Mouse (Mus musculus): Measurements from ENCODE around the gene Gm20388. TPM values are rescaled to one million over a fixed set of nuclear protein-coding genes. Genes with fewer than 3 reads are reported as not detected.
A peak's percentile ranks its signal among the peaks of the same experiment; 100 is the strongest.

The Gm20388 gene
- polyA plus RNA-seq, 1 experiment from 2014 or later, result 3.6 TPM

- H3K36me3 ChIP-seq (replicated peaks), result no peaks in the 10 kb centered on the region; the same call in 1 of the 2 replicates
- peaks cover 31% of the 10 kb centered on the region for H3K4me1 ChIP-seq
- no peak overlapping the region for H3K27ac ChIP-seq (replicated peaks)
- H3K9me3 ChIP-seq, result peaks cover 21% of the 10 kb centered on the region
- no peak overlapping the region for H3K4me3 ChIP-seq
- no peak for DNase-seq (ENCODE audit: low spot score)
- H3K27me3 ChIP-seq (replicated peaks; ENCODE audit: low read depth, poor library complexity, severe bottlenecking), result peaks cover 21% of the 10 kb centered on the region
- 91% methylated on average over 6 of the region's 6 CpGs for whole genome bisulfite sequencing
Measured at GRCm38 (mm10) chr8:122867982-122868381, 2957.3 kb downstream of the Gm20388 start.

GRCm38 (mm10) chr8:122870377-122870863, 2959.8 kb downstream of the Gm20388 start:
- Histone ChIP-seq H3K9me3 (peaks cover 6% of the 10 kb centered on the region), H3K4me3 (peak overlapping the region; percentile 47), H3K27me3 (replicated peaks; ENCODE audit: low read depth, poor library complexity, severe bottlenecking) (peaks cover 15% of the 10 kb centered on the region; the same call in 1 of the 2 replicates), H3K36me3 (replicated peaks) (no peaks in the 10 kb centered on the region; the same call in 1 of the 2 replicates), H3K27ac (replicated peaks) (peak overlapping the region; percentile 32; the same call in 1 of the 2 replicates), H3K4me1 (peaks cover 27% of the 10 kb centered on the region)
- DNase-seq (ENCODE audit: low spot score), result peak; percentile 71
- WGBS, result 12% methylated on average over 31 of the region's 31 CpGs

GRCm38 (mm10) chr8:122871663-122872062, 2961.0 kb downstream of the Gm20388 start:
- H3K27me3 ChIP-seq (replicated peaks; ENCODE audit: low read depth, poor library complexity, severe bottlenecking), result 0 out of 2 replicates have a peak, but pooled peaks cover 12% of the 10 kb centered on the region

GRCm38 (mm10) chr8:122873171-122873570, 2962.5 kb downstream of the Gm20388 start:
- Histone ChIP-seq H3K4me3 (no peak overlapping the region), H3K4me1 (peaks cover 36% of the 10 kb centered on the region), H3K9me3 (no peaks in the 10 kb centered on the region), H3K27me3 (replicated peaks; ENCODE audit: low read depth, poor library complexity, severe bottlenecking) (0 out of 2 replicates have a peak, but pooled peaks cover 11% of the 10 kb centered on the region), H3K36me3 (replicated peaks) (no peaks in the 10 kb centered on the region), H3K27ac (replicated peaks) (no peak overlapping the region)
- WGBS, result 62% methylated on average over 6 of the region's 6 CpGs
- no peak for DNase-seq (ENCODE audit: low spot score)

More at GRCm38 (mm10) chr8:122871663-122872062, 2961.0 kb downstream of the Gm20388 start:
- Histone ChIP-seq H3K4me3 (no peak overlapping the region), H3K36me3 (replicated peaks) (no peaks in the 10 kb centered on the region), H3K9me3 (no peaks in the 10 kb centered on the region), H3K4me1 (peaks cover 31% of the 10 kb centered on the region), H3K27ac (replicated peaks) (no peak overlapping the region)
- WGBS, result 66% methylated on average over 9 of the region's 9 CpGs
- no peak for DNase-seq (ENCODE audit: low spot score)

GRCm38 (mm10) chr8:122875186-122875585, 2964.5 kb downstream of the Gm20388 start:
- no peaks in the 10 kb centered on the region for H3K36me3 ChIP-seq (replicated peaks)
- peaks cover 39% of the 10 kb centered on the region for H3K4me1 ChIP-seq
- H3K27me3 ChIP-seq (replicated peaks; ENCODE audit: low read depth, poor library complexity, severe bottlenecking), result no peaks in the 10 kb centered on the region
- WGBS, result 50% methylated on average over 5 of the region's 5 CpGs
- peak; percentile 42 for DNase-seq (ENCODE audit: low spot score)
- H3K9me3 ChIP-seq, result no peaks in the 10 kb centered on the region
- peak overlapping the region; percentile 73 for H3K27ac ChIP-seq (replicated peaks)
- no peak overlapping the region for H3K4me3 ChIP-seq

- Histone ChIP-seq H3K4me3 (no peak overlapping the region), H3K9me3 (no peaks in the 10 kb centered on the region), H3K4me1 (peaks cover 42% of the 10 kb centered on the region), H3K27me3 (replicated peaks; ENCODE audit: low read depth, poor library complexity, severe bottlenecking) (no peaks in the 10 kb centered on the region), H3K27ac (replicated peaks) (no peak overlapping the region), H3K36me3 (replicated peaks) (peaks cover 23% of the 10 kb centered on the region)
- no peak for DNase-seq (ENCODE audit: low spot score)
- WGBS, result 89% methylated on average over 3 of the region's 3 CpGs
Measured at GRCm38 (mm10) chr8:122878231-122878630, 2967.6 kb downstream of the Gm20388 start.

- no peak overlapping the region for H3K4me3 ChIP-seq
- H3K27me3 ChIP-seq (replicated peaks; ENCODE audit: low read depth, poor library complexity, severe bottlenecking), result no peaks in the 10 kb centered on the region
- DNase-seq (ENCODE audit: low spot score), result no peak
- H3K36me3 ChIP-seq (replicated peaks), result peaks cover 44% of the 10 kb centered on the region
- H3K4me1 ChIP-seq, result peaks cover 33% of the 10 kb centered on the region
- H3K27ac ChIP-seq (replicated peaks), result no peak overlapping the region
- H3K9me3 ChIP-seq, result no peaks in the 10 kb centered on the region
- 29% methylated on average over 3 of the region's 3 CpGs for WGBS
Measured at GRCm38 (mm10) chr8:122880302-122880701, 2969.7 kb downstream of the Gm20388 start.

GRCm38 (mm10) chr8:122883671-122884070, 2973.0 kb downstream of the Gm20388 start:
- H3K27me3 ChIP-seq (replicated peaks; ENCODE audit: low read depth, poor library complexity, severe bottlenecking), result no peaks in the 10 kb centered on the region
- peaks cover 21% of the 10 kb centered on the region for H3K4me1 ChIP-seq
- H3K4me3 ChIP-seq, result no peak overlapping the region
- no peak for DNase-seq (ENCODE audit: low spot score)
- H3K27ac ChIP-seq (replicated peaks), result no peak overlapping the region
- WGBS, result 84% methylated on average over 10 of the region's 10 CpGs
- H3K9me3 ChIP-seq, result no peaks in the 10 kb centered on the region
- H3K36me3 ChIP-seq (replicated peaks), result peaks cover 77% of the 10 kb centered on the region

GRCm38 (mm10) chr8:122891440-122891839, 2980.8 kb downstream of the Gm20388 start:
- H3K27me3 ChIP-seq (replicated peaks; ENCODE audit: low read depth, poor library complexity, severe bottlenecking), result no peaks in the 10 kb centered on the region
- H3K4me3 ChIP-seq, result no peak overlapping the region
- H3K27ac ChIP-seq (replicated peaks), result no peak overlapping the region
- 91% methylated on average over 12 of the region's 12 CpGs for WGBS
- no peaks in the 10 kb centered on the region for H3K4me1 ChIP-seq
- peaks cover 100% of the 10 kb centered on the region for H3K36me3 ChIP-seq (replicated peaks)
- no peak for DNase-seq (ENCODE audit: low spot score)
- no peaks in the 10 kb centered on the region for H3K9me3 ChIP-seq

- H3K27me3 ChIP-seq (replicated peaks; ENCODE audit: low read depth, poor library complexity, severe bottlenecking), result no peaks in the 10 kb centered on the region
- peaks cover 100% of the 10 kb centered on the region for H3K36me3 ChIP-seq (replicated peaks)
- WGBS, result 93% methylated on average over 12 of the region's 12 CpGs
- no peak overlapping the region for H3K27ac ChIP-seq (replicated peaks)
- no peaks in the 10 kb centered on the region for H3K4me1 ChIP-seq
- no peaks in the 10 kb centered on the region for H3K9me3 ChIP-seq
- H3K4me3 ChIP-seq, result no peak overlapping the region
- no peak for DNase-seq (ENCODE audit: low spot score)
Measured at GRCm38 (mm10) chr8:122893451-122893850, 2982.8 kb downstream of the Gm20388 start.

- H3K36me3 ChIP-seq (replicated peaks), result peaks cover 97% of the 10 kb centered on the region
- WGBS, result 95% methylated on average over 11 of the region's 11 CpGs
- no peak for DNase-seq (ENCODE audit: low spot score)
Measured at GRCm38 (mm10) chr8:122896317-122896716, 2985.7 kb downstream of the Gm20388 start.

GRCm38 (mm10) chr8:122897200-122897599, 2986.6 kb downstream of the Gm20388 start:
- Histone ChIP-seq H3K36me3 (replicated peaks) (peaks cover 94% of the 10 kb centered on the region), H3K27ac (replicated peaks) (no peak overlapping the region)
- WGBS, result 96% methylated on average over 8 of the region's 8 CpGs

More at GRCm38 (mm10) chr8:122896317-122896716, 2985.7 kb downstream of the Gm20388 start:
- H3K9me3 ChIP-seq, result no peaks in the 10 kb centered on the region
- H3K4me3 ChIP-seq, result no peak overlapping the region
- H3K4me1 ChIP-seq, result no peaks in the 10 kb centered on the region
- no peak overlapping the region for H3K27ac ChIP-seq (replicated peaks)
- no peaks in the 10 kb centered on the region for H3K27me3 ChIP-seq (replicated peaks; ENCODE audit: low read depth, poor library complexity, severe bottlenecking)

GRCm38 (mm10) chr8:122898018-122898417, 2987.4 kb downstream of the Gm20388 start:
- no peak overlapping the region for H3K4me3 ChIP-seq
- H3K9me3 ChIP-seq, result no peaks in the 10 kb centered on the region
- 87% methylated on average over 4 of the region's 4 CpGs for WGBS
- no peaks in the 10 kb centered on the region for H3K27me3 ChIP-seq (replicated peaks; ENCODE audit: low read depth, poor library complexity, severe bottlenecking)
- H3K27ac ChIP-seq (replicated peaks), result no peak overlapping the region
- H3K4me1 ChIP-seq, result 0 out of 2 replicates have a peak, but pooled peaks cover 3% of the 10 kb centered on the region
- no peak for DNase-seq (ENCODE audit: low spot score)
- H3K36me3 ChIP-seq (replicated peaks), result peaks cover 93% of the 10 kb centered on the region

More at GRCm38 (mm10) chr8:122897200-122897599, 2986.6 kb downstream of the Gm20388 start:
- Histone ChIP-seq H3K4me3 (no peak overlapping the region), H3K27me3 (replicated peaks; ENCODE audit: low read depth, poor library complexity, severe bottlenecking) (no peaks in the 10 kb centered on the region), H3K9me3 (no peaks in the 10 kb centered on the region), H3K4me1 (no peaks in the 10 kb centered on the region)
- DNase-seq (ENCODE audit: low spot score), result no peak

Measured in embryonic facial prominence, embryonic 10.5 days (tissue).